Mouse (Mus musculus) erythroblast, adult 5-6 weeks (primary cell): ENCODE measurements around the gene Sipa1l1. TPM values are rescaled to one million over a fixed set of nuclear protein-coding genes. Genes with fewer than 3 reads are reported as not detected.
"Not testable (repeated sequence)": the region's sequence is repeated elsewhere in the genome, so short reads cannot be mapped to it uniquely, and the experiment has no call there.

Source experiments
- ATAC-seq: replicated peaks from 2 replicates; pipeline ENCODE4 v1.8.0; 2016; ENCODE audit warnings: moderate number of reproducible peaks, mild to moderate bottlenecking, moderate TSS enrichment, inconsistent platforms; ENCODE audit not compliant: poor library complexity, low FRiP score, severe bottlenecking
- total RNA-seq, 2 experiments: library from RNA; stranded (forward) in 1 of 2; stranded (reverse) in 1 of 2; fragments of 150-400 nt in 1 of 2; fragments of 200-764, 138-1000 nt in 1 of 2; gene quantifications; 2 replicates each; pipeline versions ENCODE4 v1.2.3 to v1.2.4; 2015 to 2017; ENCODE audit warnings: low replicate concordance in 2 of 2

The Sipa1l1 gene
- total RNA-seq, 2 experiments from 2014 or later = 5.4 to 6.5 TPM

DNA sequence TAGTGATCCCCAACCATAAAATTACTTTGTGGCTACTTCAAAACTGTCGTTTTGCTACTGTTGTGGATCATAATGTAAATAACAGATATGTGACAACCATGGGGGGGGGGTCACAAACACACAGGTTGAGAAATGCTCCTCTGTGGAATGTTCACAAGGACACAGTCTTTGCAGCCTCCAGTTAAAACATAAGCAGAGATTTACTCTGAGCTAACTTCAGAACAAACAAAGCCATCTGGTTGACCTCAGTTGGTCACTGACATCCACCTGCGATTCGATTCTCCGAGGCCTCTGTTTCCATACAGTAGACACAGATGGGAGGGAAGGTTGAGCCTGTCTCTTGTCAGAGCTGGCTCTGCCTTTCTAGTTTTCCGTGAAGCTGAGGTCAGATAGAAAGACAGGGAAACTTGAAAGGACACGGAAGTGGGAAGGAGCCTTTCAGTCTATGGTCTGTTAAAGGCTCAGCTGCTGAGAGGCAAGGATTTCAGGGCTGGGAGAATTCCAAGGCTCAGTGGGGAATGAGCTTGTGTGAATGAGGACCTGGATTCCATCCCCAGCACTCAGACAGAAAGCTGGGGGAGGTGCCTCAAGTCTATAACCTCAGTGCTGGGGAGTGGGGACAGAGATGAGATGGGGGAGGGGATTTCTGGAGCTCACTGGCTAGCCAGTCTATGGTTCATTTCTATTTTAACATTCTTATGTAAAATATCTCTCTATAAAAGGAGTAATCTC, 317.9 kb downstream of the Sipa1l1 start:
- no peak for ATAC-seq

DNA sequence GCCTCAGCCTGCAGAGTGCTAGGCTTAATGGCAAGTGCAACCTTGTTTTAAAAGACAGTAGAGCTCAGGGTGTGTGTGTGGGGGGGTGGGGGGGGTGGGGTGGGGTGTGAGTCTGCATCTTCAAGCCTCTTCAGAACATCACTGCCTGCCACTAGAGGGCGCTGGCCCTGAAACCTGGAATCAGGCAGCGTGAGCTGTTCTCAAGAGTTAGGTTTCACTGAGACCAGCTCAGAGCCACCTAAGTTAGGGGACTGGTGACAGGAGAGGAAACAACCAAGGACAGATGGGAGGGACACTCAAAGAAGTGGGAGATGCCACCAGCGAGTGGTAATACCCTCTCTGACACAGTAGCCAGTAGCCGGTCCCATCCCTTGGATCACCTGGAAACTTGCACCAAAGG, 320.0 kb downstream of the Sipa1l1 start:
- no peak for ATAC-seq

DNA sequence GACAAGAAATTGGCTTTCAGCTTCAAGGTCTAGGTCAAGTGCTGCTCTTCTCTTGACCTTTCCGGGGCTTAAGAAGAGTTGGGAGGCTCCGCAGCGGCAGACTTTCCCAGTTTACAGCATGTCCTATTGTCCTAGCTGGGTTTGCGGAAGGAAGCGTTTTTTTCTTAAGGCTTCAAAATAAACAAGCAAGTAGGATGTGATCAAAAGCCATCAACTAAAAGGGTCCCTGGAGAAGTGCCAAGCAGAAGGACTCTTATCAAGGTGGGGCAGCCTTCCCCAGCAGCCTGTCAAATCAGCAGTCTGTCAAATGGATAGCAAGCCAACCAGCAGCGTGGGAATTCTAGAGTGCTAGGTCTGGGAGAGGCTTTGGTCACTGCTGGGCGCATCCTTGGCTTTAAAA, 320.5 kb downstream of the Sipa1l1 start:
- ATAC-seq = no peak

DNA sequence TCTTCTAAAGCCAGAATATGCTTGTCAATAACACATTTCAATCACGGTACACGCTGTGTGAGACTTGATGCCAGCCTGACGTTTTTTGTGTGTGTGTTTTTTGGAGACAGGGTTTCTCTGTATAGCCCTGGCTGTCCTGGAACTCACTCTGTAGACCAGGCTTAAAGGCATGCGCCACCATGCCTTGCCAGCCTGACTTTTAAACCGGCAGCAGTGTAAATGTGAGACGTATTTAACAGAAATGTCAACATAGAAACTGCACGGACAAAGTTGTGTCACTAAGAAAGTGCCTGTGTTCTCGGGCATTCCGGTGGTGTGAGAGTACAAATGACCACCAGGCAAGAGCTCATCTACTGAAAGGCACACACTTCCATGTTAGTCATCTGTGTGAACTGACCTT, 323.3 kb downstream of the Sipa1l1 start:
- ATAC-seq = no peak

DNA sequence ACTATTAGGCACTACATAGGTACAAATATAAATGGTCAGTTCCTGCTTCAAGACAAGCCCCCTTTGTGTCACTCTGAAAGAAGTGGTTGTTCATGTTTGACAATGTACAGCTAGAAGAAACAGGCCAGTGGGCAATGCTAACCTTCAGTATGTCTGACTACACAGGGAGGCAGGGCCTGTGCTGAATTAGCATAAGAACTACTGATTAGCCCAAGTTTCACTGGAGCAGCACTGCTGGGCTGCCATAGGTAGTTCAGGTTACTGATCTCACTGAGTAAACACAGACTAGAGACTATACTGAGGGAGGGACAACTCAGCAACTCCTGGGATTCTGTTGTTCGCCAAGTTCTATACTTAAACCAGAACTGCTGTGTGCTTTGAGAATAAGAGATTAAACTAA, 324.1 kb downstream of the Sipa1l1 start:
- ATAC-seq = not testable (repeated sequence)

DNA sequence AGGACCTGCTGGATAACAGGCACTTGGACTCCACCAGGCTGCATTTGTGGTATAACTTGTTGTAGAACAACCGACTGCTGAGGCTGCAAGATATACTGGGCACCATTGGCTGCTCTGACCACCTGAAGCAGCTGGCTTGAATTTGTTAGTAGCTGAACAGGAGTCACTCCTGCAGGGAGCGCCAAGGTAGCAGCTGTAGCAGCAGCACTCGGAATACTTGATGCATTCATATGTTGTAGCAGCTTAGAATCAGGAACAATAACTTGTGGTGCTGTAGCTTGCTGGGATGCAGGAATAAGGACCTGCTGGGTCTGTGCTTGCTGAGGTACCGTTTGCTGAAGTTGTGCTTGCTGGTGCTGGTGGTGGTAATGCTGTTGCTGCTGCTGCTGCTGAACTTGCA, 326.8 kb downstream of the Sipa1l1 start:
- no peak for ATAC-seq

DNA sequence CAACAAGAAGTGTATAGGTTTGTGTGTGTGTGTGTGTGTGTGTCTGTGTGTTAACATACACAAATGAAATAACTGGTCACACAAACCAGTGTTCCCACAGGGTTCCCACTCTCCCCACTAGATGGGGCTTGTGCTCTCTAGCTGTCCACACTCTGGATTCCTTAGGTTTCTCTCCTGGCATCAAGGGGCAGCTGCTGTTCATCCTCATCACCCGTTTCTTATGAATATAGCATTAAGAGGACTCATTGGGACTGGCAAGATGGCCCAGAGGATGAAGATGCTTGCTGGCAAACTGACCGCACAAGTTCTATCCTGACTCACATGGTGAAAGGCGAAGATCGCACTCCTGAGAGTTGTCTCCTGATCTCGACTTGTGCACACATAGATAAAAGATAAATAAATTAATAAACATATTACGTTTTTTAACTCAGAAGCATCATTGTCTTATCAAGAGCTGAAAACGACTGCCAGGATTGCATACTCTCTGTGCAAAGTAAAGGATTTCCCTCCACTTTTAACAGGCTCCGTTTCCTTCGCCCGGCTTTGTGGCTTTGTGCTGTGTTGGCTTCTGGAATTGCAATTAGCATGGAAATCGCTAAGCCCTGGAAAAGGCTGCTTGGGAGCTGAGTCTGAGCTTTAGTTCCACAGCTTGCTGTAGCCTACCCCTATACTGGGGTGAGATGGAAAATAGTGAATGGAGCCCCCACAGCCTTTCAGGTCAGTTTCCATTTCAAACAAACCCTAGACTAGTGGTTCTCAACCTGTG, 328.9 kb downstream of the Sipa1l1 start:
- ATAC-seq = no peak

DNA sequence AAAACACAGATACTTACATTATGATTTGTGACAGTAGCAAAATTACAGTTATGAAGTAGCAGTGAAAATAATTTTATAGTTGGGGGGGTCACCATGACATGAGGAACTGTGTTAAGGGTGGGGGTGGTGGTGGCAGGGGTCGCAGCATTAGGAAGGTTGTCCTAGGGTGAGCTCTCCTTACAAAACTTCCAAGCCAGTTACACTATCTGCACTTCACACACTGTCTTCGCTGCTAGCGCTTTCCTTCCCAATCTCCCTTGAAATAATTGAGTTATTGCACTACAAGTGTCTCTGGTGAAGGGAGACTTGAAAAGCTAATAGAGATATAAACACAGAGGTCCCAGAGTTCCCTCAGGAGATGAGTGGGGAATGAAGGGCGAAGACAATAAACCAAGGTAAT, 329.6 kb downstream of the Sipa1l1 start:
- no peak for ATAC-seq

DNA sequence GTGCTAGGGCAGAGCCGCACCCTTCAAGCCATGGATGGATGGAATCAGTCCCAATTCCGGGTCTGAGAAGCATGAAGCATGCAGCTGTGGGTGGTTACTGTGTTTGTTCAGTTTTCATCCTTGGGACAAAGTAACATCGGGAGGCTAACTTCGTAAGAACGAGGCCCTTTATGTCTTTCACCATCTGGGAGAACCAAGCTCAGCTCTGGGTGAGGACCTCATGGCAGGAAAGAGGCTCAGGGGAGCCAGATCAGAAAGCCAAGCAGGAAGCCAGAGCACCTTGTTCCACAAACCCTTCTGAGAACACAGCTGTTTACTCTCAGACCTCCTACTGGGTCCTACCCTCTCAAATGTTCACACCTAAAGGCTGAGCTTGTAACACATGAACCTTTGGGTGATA, 330.6 kb downstream of the Sipa1l1 start:
- no peak for ATAC-seq
